Mouse (Mus musculus) lung, postnatal 0 days (tissue): Measurements from ENCODE around the gene Bptf. TPM values are rescaled to one million over a fixed set of nuclear protein-coding genes. Genes with fewer than 3 reads are reported as not detected.
"Not testable (repeated sequence)": the region's sequence is repeated elsewhere in the genome, so short reads cannot be mapped to it uniquely, and the experiment has no call there.

ENCODE experiments used
- ATAC-seq: fragments of 200-750 bp; cut with Nextera tagmentation; 2 replicates; pipeline ENCODE4 v1.8.0; 2017; ENCODE audit warnings: moderate library complexity
- DNase-seq: peaks from one replicate; pipeline ENCODE4 v3.0.0-alpha.2; 2016; ENCODE audit warnings: low spot score
- H3K27ac ChIP-seq: fragments of 300-500 bp; sonication (generic); 2 replicates; pipeline ENCODE4 v1.5.1; 2014; ENCODE audit warnings: antibody characterized with exemption, mild to moderate bottlenecking, low read length, mixed read lengths
- H3K27me3 ChIP-seq: fragments of 300-500 bp; sonication (generic); replicated peaks from 2 replicates; pipeline ENCODE4 v1.6.1; 2014; ENCODE audit warnings: low read length, mixed read lengths; ENCODE audit not compliant: insufficient read depth
- H3K36me3 ChIP-seq: fragments of 300-500 bp; sonication (generic); 2 replicates; pipeline ENCODE4 v1.6.1; 2014; ENCODE audit warnings: low read length, mixed read lengths; ENCODE audit not compliant: insufficient read depth
- H3K4me1 ChIP-seq: fragments of 300-500 bp; sonication (generic); 2 replicates; pipeline ENCODE4 v1.6.1; 2014; ENCODE audit warnings: antibody characterized with exemption, low read depth, low read length, mixed read lengths; ENCODE audit not compliant: insufficient read depth
- H3K4me2 ChIP-seq: fragments of 300-500 bp; sonication (generic); replicated peaks from 2 replicates; pipeline ENCODE4 v1.6.1; 2014; ENCODE audit warnings: low read depth, mild to moderate bottlenecking, low read length, moderate library complexity, mixed read lengths
- H3K4me3 ChIP-seq: fragments of 300-500 bp; sonication (generic); 2 replicates; pipeline ENCODE4 v1.5.1; 2014; ENCODE audit warnings: low read depth, low read length
- H3K9ac ChIP-seq: fragments of 300-500 bp; sonication (generic); replicated peaks from 2 replicates; pipeline ENCODE4 v1.6.1; 2014; ENCODE audit warnings: low read depth, mild to moderate bottlenecking
- H3K9me3 ChIP-seq: fragments of 300-500 bp; sonication (generic); 2 replicates; pipeline ENCODE4 v1.6.1; 2016; ENCODE audit warnings: low read length, mixed read lengths
- CTCF ChIP-seq: IDR thresholded peaks from 2 replicates; pipeline ENCODE4 v1.5.1; 2016; ENCODE audit warnings: antibody characterized with exemption, mild to moderate bottlenecking
- EP300 ChIP-seq: IDR thresholded peaks from 2 replicates; pipeline ENCODE4 v1.6.1; 2016; ENCODE audit warnings: antibody characterized with exemption, mild to moderate bottlenecking, control low read depth
- WGBS: fragments of 180-500 bp; shearing (Covaris S2); extraction: QIAGEN DNeasy Blood & Tissue Kit; methylation state at CpG from one replicate; pipeline ENCODE4 v1.1.7; 2014; 5-methylcytosine and 5-hydroxymethylcytosine counted together
- polyA plus RNA-seq: library from polyadenylated mRNA; unstranded; fragments of >200 nt; fragmentation: Nextera tagmentation; extraction: Ambion mirVana; gene quantifications from 2 replicates; pipeline ENCODE4 v1.2.1, GENCODE M21; 2015

Gene Bptf
- polyA plus RNA-seq, 1 experiment from 2014 or later, result 19.8 TPM

- no peak for ATAC-seq
- Histone ChIP-seq H3K4me2 (no peak overlapping the region), H3K9ac (no peak overlapping the region), H3K4me3 (no peak overlapping the region), H3K4me1 (no peaks in the 10 kb centered on the region), H3K27ac (no peak overlapping the region), H3K9me3 (no peaks in the 10 kb centered on the region), H3K36me3 (peaks cover 35% of the 10 kb centered on the region), H3K27me3 (no peaks in the 10 kb centered on the region)
- WGBS, result 70% methylated on average over 5 of the region's 5 CpGs
- DNase-seq, result no peak
- TF ChIP-seq CTCF (no peak), EP300 (no peak)
Observed at GRCm38 (mm10) chr11:107083480-107083879, 48.4 kb downstream of the Bptf start.

DNA sequence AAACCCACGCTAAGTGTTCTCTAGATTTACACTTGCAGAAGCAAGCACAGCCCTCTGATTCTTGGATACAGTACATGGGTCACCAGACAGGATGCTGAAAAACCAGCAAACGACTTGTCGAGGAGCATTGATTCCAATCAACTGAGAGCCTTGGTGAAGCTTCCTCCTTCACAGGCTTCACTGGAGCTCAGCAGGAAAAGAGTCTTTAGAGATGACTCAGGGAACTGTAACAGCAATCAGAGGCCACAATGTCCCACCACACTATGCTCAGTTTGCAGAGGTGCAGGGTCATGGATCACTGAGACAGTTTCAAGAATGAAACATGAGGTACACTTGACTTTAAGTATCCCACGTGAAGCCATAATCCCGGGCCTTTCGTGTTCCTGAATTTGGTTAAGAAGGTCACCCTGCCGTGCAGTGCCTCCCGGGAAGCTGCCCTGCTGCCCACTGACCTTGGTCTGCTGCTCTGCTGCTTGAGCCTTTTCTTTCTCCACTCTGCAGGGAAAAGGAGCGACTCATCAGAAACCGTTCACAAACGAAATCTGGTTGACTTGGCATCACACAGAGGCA lies 66.6 kb downstream of the Bptf start:
- 89% methylated on average over 11 of the region's 11 CpGs for WGBS
- no peaks in the 10 kb centered on the region for H3K27me3 ChIP-seq
- no peak overlapping the region for H3K27ac ChIP-seq
- TF ChIP-seq EP300 (no peak), CTCF (no peak)
- DNase-seq (no peak), ATAC-seq (no peak)
- H3K9me3 ChIP-seq, result no peaks in the 10 kb centered on the region
- H3K4me1 ChIP-seq, result no peaks in the 10 kb centered on the region
- no peak overlapping the region for H3K4me2 ChIP-seq
- no peak overlapping the region for H3K4me3 ChIP-seq
- H3K9ac ChIP-seq, result no peak overlapping the region
- H3K36me3 ChIP-seq, result peaks cover 59% of the 10 kb centered on the region

DNA sequence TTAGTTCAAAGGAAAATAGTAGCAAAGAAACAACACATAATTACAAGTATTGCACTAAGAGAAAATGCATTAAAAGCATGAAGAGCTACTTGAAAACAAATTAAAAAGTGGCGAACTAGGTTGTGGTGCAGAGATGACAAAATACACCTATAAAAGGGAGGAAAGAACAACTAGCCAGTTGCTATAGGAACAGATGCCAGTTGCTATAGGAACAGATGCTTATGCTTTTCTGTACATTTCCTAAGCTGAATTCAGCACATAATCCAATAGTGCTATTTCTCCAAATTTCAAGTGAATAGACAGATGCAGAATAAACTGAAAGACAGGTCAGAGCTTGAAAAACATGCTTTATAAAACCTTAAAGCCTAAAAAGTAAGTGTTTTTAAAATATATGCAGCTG lies 67.3 kb downstream of the Bptf start:
- H3K27ac ChIP-seq, result no peak overlapping the region
- no peak overlapping the region for H3K9ac ChIP-seq
- peaks cover 63% of the 10 kb centered on the region for H3K36me3 ChIP-seq
- ATAC-seq, result no peak
- TF ChIP-seq CTCF (no peak), EP300 (no peak)
- H3K27me3 ChIP-seq, result no peaks in the 10 kb centered on the region
- 89% methylated on average over 1 of the region's 1 CpGs for WGBS
- no peak overlapping the region for H3K4me3 ChIP-seq
- H3K4me2 ChIP-seq, result no peak overlapping the region
- H3K4me1 ChIP-seq, result no peaks in the 10 kb centered on the region
- DNase-seq, result no peak
- H3K9me3 ChIP-seq, result no peaks in the 10 kb centered on the region

- H3K4me1 ChIP-seq, result no peaks in the 10 kb centered on the region
- ATAC-seq (no peak), DNase-seq (no peak)
- H3K27ac ChIP-seq, result no peak overlapping the region
- no peak overlapping the region for H3K4me2 ChIP-seq
- no peaks in the 10 kb centered on the region for H3K9me3 ChIP-seq
- no peak overlapping the region for H3K9ac ChIP-seq
- TF ChIP-seq EP300 (no peak), CTCF (no peak)
- 97% methylated on average over 3 of the region's 3 CpGs for WGBS
- no peaks in the 10 kb centered on the region for H3K27me3 ChIP-seq
- peaks cover 73% of the 10 kb centered on the region for H3K36me3 ChIP-seq
- H3K4me3 ChIP-seq, result no peak overlapping the region
Observed at GRCm38 (mm10) chr11:107063067-107063466, 68.9 kb downstream of the Bptf start.

GRCm38 (mm10) chr11:107060941-107061340 lies 71.0 kb downstream of the Bptf start:
- no peaks in the 10 kb centered on the region for H3K9me3 ChIP-seq
- no peak for TF ChIP-seq EP300
- TF ChIP-seq CTCF, result no peak
- H3K9ac ChIP-seq, result no peak overlapping the region
- WGBS, result 80% methylated on average over 1 of the region's 1 CpGs
- H3K27ac ChIP-seq, result no peak overlapping the region
- no peak overlapping the region for H3K4me2 ChIP-seq
- no peak for DNase-seq
- peaks cover 76% of the 10 kb centered on the region for H3K36me3 ChIP-seq
- no peak overlapping the region for H3K4me3 ChIP-seq
- no peaks in the 10 kb centered on the region for H3K4me1 ChIP-seq
- ATAC-seq, result no peak
- no peaks in the 10 kb centered on the region for H3K27me3 ChIP-seq

- not testable (repeated sequence) for H3K4me1 ChIP-seq, H3K27ac ChIP-seq, H3K27me3 ChIP-seq, ATAC-seq, H3K9me3 ChIP-seq, H3K9ac ChIP-seq, H3K4me3 ChIP-seq, H3K4me2 ChIP-seq, DNase-seq
- WGBS, result 93% methylated on average over 3 of the region's 3 CpGs
- H3K36me3 ChIP-seq, result peaks cover 78% of the 10 kb centered on the region
Observed at GRCm38 (mm10) chr11:107059634-107060033, 72.3 kb downstream of the Bptf start.

DNA sequence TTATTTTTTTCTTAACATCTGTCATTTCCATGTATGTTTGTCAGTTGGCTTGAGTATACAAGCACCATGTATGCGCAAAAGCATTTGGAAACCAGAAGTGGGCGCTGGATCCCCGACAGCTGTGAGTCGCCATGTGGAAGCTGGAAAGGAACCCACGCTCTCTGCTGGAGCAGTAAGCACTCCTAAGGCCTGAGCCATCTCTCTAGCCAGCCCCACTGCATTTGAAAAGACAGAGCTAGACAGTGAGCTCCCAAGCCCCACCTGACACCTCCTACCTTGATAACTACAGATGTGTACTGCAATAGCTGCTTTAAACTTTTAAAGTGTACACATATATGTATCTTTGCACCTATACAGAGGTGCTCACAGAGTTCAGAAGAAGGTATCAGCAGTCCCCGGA lies 74.5 kb downstream of the Bptf start:
- peaks cover 85% of the 10 kb centered on the region for H3K36me3 ChIP-seq
- no peaks in the 10 kb centered on the region for H3K9me3 ChIP-seq
- no peak overlapping the region for H3K4me2 ChIP-seq
- DNase-seq (no peak), ATAC-seq (no peak)
- H3K4me1 ChIP-seq, result no peaks in the 10 kb centered on the region
- WGBS, result 83% methylated on average over 6 of the region's 6 CpGs
- no peak overlapping the region for H3K4me3 ChIP-seq
- no peak overlapping the region for H3K9ac ChIP-seq
- H3K27ac ChIP-seq, result no peak overlapping the region
- no peaks in the 10 kb centered on the region for H3K27me3 ChIP-seq
- TF ChIP-seq CTCF, result 0 out of 2 replicates have a peak, but pooled peaks have one; percentile 1
- no peak for TF ChIP-seq EP300
